Mouse (Mus musculus) liver, postnatal 0 days (tissue): Measurements from ENCODE around the gene Nrgn.

Source experiments
- CTCF ChIP-seq: sonication (generic); IDR thresholded peaks from 2 replicates; pipeline ENCODE4 v1.5.1; 2016; ENCODE audit warnings: antibody characterized with exemption, low read depth
- EP300 ChIP-seq: IDR thresholded peaks from 2 replicates; pipeline ENCODE4 v1.6.1; 2016; ENCODE audit warnings: antibody characterized with exemption, low read depth, mild to moderate bottlenecking

DNA sequence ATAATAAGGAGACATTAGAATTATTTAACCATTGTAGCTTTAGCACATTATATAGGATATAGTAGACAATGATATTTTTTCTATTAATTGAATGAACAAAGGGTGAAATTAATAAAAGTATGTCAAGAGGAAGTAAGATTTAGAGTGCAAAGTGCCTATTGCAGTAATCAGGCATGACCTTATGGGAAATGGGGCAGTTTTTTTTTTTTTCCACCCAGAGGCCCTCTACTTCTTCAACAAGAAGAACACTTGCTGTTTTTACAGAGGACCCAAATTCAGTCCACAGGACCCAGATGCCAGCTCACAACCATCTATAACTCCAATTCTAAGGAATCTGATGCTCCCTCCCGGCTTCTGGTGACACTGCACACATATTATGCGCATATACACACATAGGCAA, 7.9 kb upstream of the Nrgn start:
- TF ChIP-seq CTCF = no peak
- no peak for TF ChIP-seq EP300
